Mouse (Mus musculus) left cerebral cortex, postnatal 14 days (tissue): ENCODE results near the gene Dalrd3. TPM values are rescaled to one million over a fixed set of nuclear protein-coding genes. Genes with fewer than 3 reads are reported as not detected.
A peak's percentile ranks its signal among the peaks of the same experiment; 100 is the strongest.

Experiments used
- DNase-seq, 2 experiments: peaks; one replicate each; pipeline ENCODE4 v3.0.0; 2021 to 2022; ENCODE audit warnings: low spot score in 2 of 2, mixed read lengths in 1 of 2
- intact Hi-C: fragments of 180-260 bp; cut with DNase I; formaldehyde crosslinking; loops from one replicate; pipeline ENCODE4 v1.15.1; 2025
- long read RNA-seq, 2 experiments: library from polyadenylated mRNA; stranded (forward); transcript quantifications; one replicate each; pipeline ENCODE4 v2.0.0; 2021
- total RNA-seq, 2 experiments: library from RNA; stranded (reverse); gene quantifications; 2 replicates each; pipeline ENCODE4 v1.2.3; 2021

Gene Dalrd3
- 10 to 100 TPM; 76.6 to 77.8 TPM for total RNA-seq
- long read RNA-seq, experiment 1, transcript Dalrd3-201 (12 exons, 1,746 nt), result major isoform, 39 of 64 reads
- long read RNA-seq, experiment 1, partial matches to known transcripts, result 6 of 64 reads
- long read RNA-seq, experiment 1, other reads (novel, unspliced or antisense), result 19 of 64 reads
- long read RNA-seq, experiment 2, transcript Dalrd3-201 (12 exons, 1,746 nt), result major isoform, 31 of 79 reads
- long read RNA-seq, experiment 2, partial matches to known transcripts, result 24 of 79 reads
- long read RNA-seq, experiment 2, other reads (novel, unspliced or antisense), result 24 of 79 reads

DNA sequence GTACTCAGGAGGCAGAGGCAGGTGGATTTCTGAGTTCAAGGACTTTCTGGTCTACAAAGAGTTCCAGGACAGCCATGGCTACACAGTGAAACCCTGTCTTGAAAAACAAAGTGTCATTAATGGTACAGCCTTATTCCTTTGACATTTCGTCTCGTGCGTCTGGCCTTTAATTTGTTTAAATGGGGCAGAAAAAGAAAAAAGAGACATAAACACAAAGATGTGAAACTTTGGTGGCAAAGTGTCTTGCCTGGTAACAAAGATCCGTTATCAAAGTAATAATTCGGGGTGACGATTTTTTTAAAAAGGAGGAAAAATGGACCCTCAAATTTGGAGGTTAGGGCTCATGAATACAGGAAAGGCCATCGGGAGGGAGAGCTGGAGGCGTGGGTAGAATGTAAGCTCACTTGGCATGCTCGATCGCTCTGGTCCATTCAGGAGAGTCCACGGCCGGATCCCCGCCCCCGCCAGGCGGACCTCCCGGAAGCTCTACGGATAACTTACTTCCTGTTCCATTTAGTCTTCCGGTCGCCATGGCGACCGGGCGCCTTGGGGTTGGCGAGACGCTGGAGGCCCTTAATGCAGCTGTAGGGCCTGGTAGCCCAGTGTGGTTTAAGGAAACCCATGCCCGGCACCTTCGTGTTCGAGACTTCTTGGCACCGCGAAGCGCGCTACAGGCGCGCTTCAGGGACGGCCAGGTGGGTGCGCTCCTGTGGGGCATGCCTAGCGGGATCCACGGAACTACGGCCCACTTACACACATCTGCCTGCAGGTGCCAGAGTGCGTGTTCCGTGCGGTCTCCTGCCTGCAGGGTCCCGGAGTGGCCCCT lies at the start of gene Dalrd3:
TSS of gene Dalrd3 (plus strand) at position 506 of the 826 bp plus-strand sequence.
- peak; percentile 92 for DNase-seq
- intact Hi-C loops, result no loop called here

- intact Hi-C loops, result no loop called here
- DNase-seq, result no peak
Measured at GRCm38 (mm10) chr9:108521604-108522003, 48.1 kb upstream of the Dalrd3 start.

DNA sequence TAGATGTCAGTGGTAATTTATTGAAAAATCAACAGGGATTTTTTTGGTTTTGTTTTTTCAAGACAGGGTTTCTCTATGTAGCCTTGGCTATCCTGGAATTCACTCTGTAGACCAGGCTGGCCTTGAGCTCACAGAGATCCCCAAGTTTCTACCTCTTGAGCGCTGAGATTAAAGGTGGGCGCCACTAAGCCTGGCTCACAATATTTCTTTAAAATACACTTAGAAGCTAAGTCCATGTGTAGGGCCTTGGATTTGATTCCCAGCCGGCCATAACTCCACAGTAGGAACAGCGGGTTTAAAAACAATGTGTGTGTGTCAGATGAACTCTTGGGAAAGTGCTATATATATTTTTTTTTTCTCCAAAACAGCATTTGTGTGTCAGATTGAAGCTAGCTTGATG lies 46.3 kb upstream of the Dalrd3 start:
- intact Hi-C loops, result no loop called here
- DNase-seq, result no peak

DNA sequence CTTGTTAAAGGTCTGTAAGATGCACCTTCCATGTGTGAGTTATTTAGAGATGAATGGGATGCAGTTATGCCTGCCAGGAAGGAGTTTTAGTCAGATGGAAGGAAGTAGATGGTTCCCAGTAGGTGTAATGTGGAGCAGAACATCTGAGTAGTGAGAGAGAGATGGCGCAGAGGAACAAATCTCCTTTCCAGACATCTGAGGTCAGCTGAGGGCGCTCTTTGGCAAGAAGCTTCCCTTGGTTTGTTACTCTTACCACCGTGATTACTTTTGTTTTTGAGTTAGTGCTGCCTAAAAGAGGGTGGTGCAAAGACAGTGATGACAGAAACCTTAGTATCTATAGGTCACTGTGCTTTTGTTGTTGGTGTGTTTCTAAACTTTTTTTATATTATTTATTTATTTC lies 44.3 kb upstream of the Dalrd3 start:
- DNase-seq, result no peak
- intact Hi-C loops, result no loop called here

DNA sequence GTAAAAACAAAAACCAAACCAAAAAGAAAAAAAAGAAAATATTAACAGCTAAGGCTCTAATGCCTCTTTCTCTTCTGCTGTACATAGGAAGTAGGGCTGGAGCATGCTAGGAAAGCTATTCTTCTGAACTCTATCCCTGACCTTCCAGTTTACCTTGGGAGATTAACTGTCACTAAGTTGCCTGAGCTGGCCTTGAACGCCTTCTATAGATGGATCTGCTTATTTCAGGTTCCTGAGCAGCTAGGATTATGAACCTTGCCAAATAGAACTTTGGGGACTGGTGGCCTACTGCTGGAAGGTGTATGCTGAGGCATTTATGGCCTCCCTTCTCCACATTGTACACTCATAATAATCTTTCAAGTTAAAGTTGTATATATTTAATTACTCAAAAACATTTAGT lies 38.7 kb upstream of the Dalrd3 start:
- no peak for DNase-seq
- intact Hi-C loops, result no loop called here

DNA sequence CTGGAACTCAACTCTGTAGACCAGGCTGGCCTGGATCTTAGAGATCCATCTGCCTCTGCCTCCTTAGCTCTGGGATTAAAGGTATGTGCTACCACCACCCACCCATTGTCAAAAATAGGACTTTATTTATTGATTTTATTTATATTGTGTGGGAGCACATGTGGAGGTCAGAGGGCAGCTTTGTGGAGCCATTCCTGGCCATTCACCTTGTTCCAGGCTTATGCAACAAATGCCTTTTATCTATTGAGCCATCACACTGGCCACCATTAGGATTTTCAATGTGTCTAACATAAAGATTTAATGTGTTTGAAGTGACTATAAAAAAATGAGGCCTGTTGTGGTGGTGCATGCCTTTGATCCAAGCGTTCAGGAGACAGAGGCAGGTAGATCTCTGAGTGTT lies 38.2 kb upstream of the Dalrd3 start:
- DNase-seq, result no peak
- intact Hi-C loops, result no loop called here

- intact Hi-C loops, result no loop called here
Measured at GRCm38 (mm10) chr9:108540846-108541245, 28.8 kb upstream of the Dalrd3 start.

DNA sequence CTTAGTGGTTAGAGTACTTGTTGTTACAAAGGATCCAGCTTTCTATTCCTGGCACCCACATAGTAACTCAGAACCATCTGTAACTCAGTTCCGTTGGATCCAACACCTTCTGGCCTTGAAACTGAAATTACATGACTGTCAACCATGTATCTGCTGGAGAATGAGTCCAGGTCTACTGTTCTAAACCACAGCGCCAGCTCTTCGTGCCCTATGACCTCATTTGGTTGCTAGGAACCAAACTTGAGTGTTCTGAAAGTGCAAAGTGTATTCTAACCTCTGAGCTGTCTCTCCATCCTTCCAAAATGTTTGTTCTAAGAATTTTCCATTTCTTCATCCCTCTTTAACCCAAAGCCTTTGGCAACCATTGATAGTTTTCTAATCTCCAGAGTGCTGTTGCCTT lies 23.7 kb upstream of the Dalrd3 start:
- DNase-seq, result no peak
- intact Hi-C loops, result loop anchor here (5.0 kb wide), 1 partner anchor 179 kb away; no protein-coding TSS in a partner anchor

More at GRCm38 (mm10) chr9:108540846-108541245, 28.8 kb upstream of the Dalrd3 start:
- DNase-seq, result no peak

GRCm38 (mm10) chr9:108546875-108547274 lies 22.8 kb upstream of the Dalrd3 start:
- DNase-seq, result no peak
- intact Hi-C loops, result loop anchor here (5.0 kb wide), 1 partner anchor 180 kb away; no protein-coding TSS in a partner anchor

- no peak for DNase-seq
- intact Hi-C loops, result no loop called here
Measured at GRCm38 (mm10) chr9:108559169-108559568, 10.5 kb upstream of the Dalrd3 start.

DNA sequence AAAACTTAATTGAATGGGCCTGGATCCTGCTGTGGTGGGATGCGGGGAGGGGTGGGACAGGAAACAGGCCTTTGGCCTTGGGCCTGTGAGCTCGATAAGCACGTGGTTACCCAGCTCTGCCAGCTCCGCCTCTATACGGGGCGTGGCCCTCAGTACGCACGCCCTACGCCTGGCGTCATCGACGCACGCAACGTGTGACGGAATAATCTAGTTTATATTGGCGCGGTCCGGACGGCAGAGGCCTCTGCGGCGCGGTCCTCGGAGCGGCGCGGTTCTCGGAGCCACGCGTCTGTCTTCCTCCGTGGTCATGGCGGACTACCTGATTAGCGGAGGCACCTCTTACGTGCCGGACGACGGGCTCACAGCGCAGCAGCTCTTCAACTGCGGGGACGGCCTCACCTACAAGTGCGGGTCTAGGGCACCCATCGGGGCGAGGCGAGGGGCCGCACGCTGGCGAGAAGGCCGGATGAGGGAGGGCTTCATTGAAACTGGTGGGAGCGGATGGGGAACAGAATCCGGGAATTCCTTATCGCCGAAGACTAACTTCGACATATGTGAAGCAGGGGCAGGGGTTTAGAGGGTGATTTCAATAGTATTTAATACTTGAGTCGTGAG lies 9.4 kb upstream of the Dalrd3 start, which contains the start of gene Impdh2:
TSS of gene Impdh2 (plus strand) at position 60 of the 615 bp plus-strand sequence.
- intact Hi-C loops, result no loop called here
- peak; percentile 95 for DNase-seq

- no peak for DNase-seq
- intact Hi-C loops, result no loop called here
Measured at GRCm38 (mm10) chr9:108563671-108564070, 6.0 kb upstream of the Dalrd3 start.

DNA sequence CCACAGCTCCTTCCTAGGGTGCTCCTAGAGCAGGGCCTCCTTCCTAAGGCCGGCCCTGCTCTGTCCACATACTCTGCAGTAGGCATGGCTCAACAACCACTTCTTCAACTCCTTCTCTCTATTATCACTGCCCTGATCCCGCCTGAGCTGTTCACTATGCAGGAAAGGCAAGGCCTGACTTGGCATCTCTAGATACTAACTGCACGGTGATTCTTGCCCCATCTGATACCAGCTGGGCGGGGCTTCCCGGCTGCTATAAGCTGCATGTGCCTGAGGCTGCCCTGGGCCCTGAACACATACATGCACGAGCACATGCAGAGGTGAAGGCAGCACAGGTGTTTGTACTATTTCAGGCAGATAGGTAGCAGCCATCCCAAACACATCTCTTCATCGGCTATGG lies 5.6 kb upstream of the Dalrd3 start:
- intact Hi-C loops, result no loop called here
- DNase-seq, result no peak

GRCm38 (mm10) chr9:108565881-108566814 lies 3.5 kb upstream of the Dalrd3 start:
- intact Hi-C loops, result no loop called here
- DNase-seq, result no peak

DNA sequence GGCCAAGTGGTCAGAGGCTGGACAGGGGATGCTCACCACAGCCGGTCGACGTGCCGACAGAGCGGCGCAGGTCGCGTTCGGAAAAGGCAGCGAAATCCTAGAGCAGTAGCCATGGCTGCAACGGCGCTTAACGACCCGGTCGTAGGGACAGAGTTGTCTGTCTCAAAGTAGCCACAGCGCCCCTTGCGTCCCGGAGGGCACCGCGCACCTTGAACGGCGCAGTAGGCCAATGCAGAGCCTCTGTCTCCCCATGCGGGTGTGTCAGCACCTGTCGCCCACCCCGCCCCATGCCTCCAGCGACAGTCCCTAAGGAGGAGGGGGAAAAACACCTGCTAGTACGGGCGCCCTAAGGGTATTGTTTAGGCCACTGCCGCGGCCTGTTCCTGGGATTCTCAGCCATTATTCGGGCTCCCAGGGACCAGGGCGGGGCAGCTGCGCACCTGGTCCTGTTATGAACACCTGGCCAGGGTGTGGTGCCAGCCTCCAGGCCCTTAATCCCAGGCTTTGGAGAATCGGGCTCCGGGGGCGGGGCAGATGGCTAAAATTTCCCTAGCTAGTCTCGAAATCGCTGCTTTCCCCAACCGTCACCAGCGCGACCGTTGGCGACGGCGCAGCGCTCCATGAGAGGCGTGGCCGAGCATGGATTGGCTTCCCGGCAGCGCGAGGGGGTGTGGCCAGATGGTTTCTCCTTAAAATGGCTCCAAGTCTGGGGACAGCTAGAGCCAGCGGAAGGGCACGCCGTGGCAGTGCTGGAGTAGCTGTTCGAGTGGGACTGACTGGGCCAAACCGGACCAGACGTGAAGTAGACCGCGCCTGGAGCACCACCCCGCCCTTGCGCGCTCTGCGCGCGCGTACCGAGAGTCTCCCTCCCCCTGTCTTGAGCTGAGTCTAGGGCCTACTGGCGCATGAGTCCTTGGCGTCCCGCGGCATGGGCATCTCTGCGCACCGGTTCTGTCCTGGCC lies 2.6 kb upstream of the Dalrd3 start, which contains the start of gene Ndufaf3:
TSS of gene Ndufaf3 (minus strand) at position 620 of the 962 bp plus-strand sequence.
- peak; percentile 97 for DNase-seq
- intact Hi-C loops, result no loop called here

- intact Hi-C loops, result no loop called here
- no peak for DNase-seq
Measured at GRCm38 (mm10) chr9:108567931-108568419, 1.7 kb upstream of the Dalrd3 start.

GRCm38 (mm10) chr9:108568511-108568921 lies 1.2 kb upstream of the Dalrd3 start:
- DNase-seq, result no peak
- intact Hi-C loops, result no loop called here
